ENCODE assay signal across 18 mouse cellular contexts in genomic region chr1:131598905-131599304, GRCm38 (mm10). TPM values are rescaled to one million over a fixed set of nuclear protein-coding genes. Genes with fewer than 3 reads are reported as not detected.
DNase-seq lines count a peak whose midpoint lies in the region; ATAC-seq and TF ChIP-seq lines count a peak whose summit lies in the region.
"Had no signal": no experiment of that assay in that cellular context is flagged by ENCODE, and none has a peak within 500 bp of the region (broad histone marks: within the 10 kb centered on the region; RNA-seq: fewer than 3 reads in every experiment).

Gene Avpr1b, plus strand, starts transcription at chr1:131599239.

- H3K36me3 ChIP-seq in heart, postnatal 0 days (replicated peaks; ENCODE audit: control insufficient read depth, insufficient read depth, low read length) = no peaks in the 10 kb centered on the region
- H3K36me3 ChIP-seq in stomach, embryonic 14.5 days (ENCODE audit: control insufficient read depth, insufficient read depth, low read length) = no peaks in the 10 kb centered on the region
- H3K36me3 ChIP-seq in stomach, postnatal 0 days (ENCODE audit: control insufficient read depth, insufficient read depth, low read length) = no peaks in the 10 kb centered on the region
- H3K36me3 ChIP-seq: liver, embryonic 15.5 days; midbrain, embryonic 13.5 days had no signal

- H3K4me2 ChIP-seq in heart, postnatal 0 days (ENCODE audit: low read depth, low read length) = 0 out of 2 replicates have a peak within 1 kb of the TSS, but pooled peaks have one; percentile 9
- 0 out of 2 replicates have a peak within 1 kb of the TSS, but pooled peaks have one; percentile 7 for H3K4me2 ChIP-seq in stomach, embryonic 14.5 days (replicated peaks; ENCODE audit: low read depth, low read length)
- no peak within 1 kb of the TSS for H3K4me2 ChIP-seq in stomach, postnatal 0 days (replicated peaks; ENCODE audit: low read depth)
- H3K4me2 ChIP-seq: liver, embryonic 15.5 days; midbrain, embryonic 13.5 days had no signal

- no peak within 1 kb of the TSS for H3K4me3 ChIP-seq in heart, postnatal 0 days (ENCODE audit: low read depth, low read length)
- H3K4me3 ChIP-seq in stomach, embryonic 14.5 days (ENCODE audit: low read depth, low read length) = no peak within 1 kb of the TSS
- no peak within 1 kb of the TSS for H3K4me3 ChIP-seq in stomach, postnatal 0 days (ENCODE audit: low read depth, low read length)
- H3K4me3 ChIP-seq: gastrocnemius, adult 2 months; liver, embryonic 15.5 days; midbrain, embryonic 13.5 days had no signal

- no peak for TF ChIP-seq EP300 in heart, postnatal 0 days (IDR thresholded peaks at IDR 0.05; ENCODE audit: low read depth)
- TF ChIP-seq EP300 in stomach, postnatal 0 days (optimal IDR thresholded peaks at IDR 0.05) = no peak

- DNase-seq in cerebellum, postnatal 10 days = peak; percentile 8 to 14
- DNase-seq in cerebellum, adult 11-12 months = no peak
- DNase-seq in heart, postnatal 0 days (ENCODE audit: low spot score) = no peak
- DNase-seq in heart, postnatal 10 days = no peak
- DNase-seq in stomach, postnatal 0 days (ENCODE audit: low spot score) = no peak
- no peak for DNase-seq in urinary bladder, adult 2 months (ENCODE audit: low spot score)
- DNase-seq in layer of hippocampus, adult 11-12 months (ENCODE audit: low spot score) = no peak
- DNase-seq: adrenal gland, postnatal 10 days; cerebellum, adult 9-11 months; gastrocnemius, adult 2 months; heart, postnatal 14 days; lung, postnatal 4 days; right cerebral cortex, postnatal 25 days had no signal

- no peak for ATAC-seq in heart, postnatal 0 days (ENCODE audit: insufficient read depth, low read depth)
- ATAC-seq in stomach, embryonic 14.5 days (ENCODE audit: insufficient number of reproducible peaks, insufficient read depth, low FRiP score, low read depth) = no peak
- no peak for ATAC-seq in stomach, postnatal 0 days (ENCODE audit: low FRiP score, low TSS enrichment)
- ATAC-seq: forebrain, embryonic 14.5 days; midbrain, embryonic 13.5 days had no signal

- no peak within 1 kb of the TSS for H3K27ac ChIP-seq in heart, postnatal 0 days (ENCODE audit: low read depth)
- H3K27ac ChIP-seq in stomach, embryonic 14.5 days (ENCODE audit: low read length) = no peak within 1 kb of the TSS
- no peak within 1 kb of the TSS for H3K27ac ChIP-seq in stomach, postnatal 0 days (replicated peaks)
- H3K27ac ChIP-seq: gastrocnemius, adult 2 months; liver, embryonic 15.5 days; midbrain, embryonic 13.5 days had no signal

- no peak for TF ChIP-seq CTCF in heart, postnatal 0 days (IDR thresholded peaks at IDR 0.05; ENCODE audit: low read depth)
- TF ChIP-seq CTCF in stomach, postnatal 0 days (IDR thresholded peaks at IDR 0.05; ENCODE audit: low read depth) = no peak

- H3K9me3 ChIP-seq in heart, postnatal 0 days (replicated peaks; ENCODE audit: control insufficient read depth, low read length) = no peaks in the 10 kb centered on the region
- H3K9me3 ChIP-seq in stomach, embryonic 14.5 days (ENCODE audit: control insufficient read depth, low read depth, low read length) = no peaks in the 10 kb centered on the region
- no peaks in the 10 kb centered on the region for H3K9me3 ChIP-seq in stomach, postnatal 0 days (ENCODE audit: control insufficient read depth, low read length)
- H3K9me3 ChIP-seq: liver, embryonic 15.5 days; midbrain, embryonic 13.5 days had no signal

- H3K9ac ChIP-seq in heart, postnatal 0 days (replicated peaks; ENCODE audit: low read depth, low read length) = no peak within 1 kb of the TSS
- no peak within 1 kb of the TSS; the same call in 1 of the 2 replicates for H3K9ac ChIP-seq in stomach, embryonic 14.5 days (replicated peaks; ENCODE audit: low read depth, low read length)
- H3K9ac ChIP-seq in stomach, postnatal 0 days (ENCODE audit: low read length) = no peak within 1 kb of the TSS
- H3K9ac ChIP-seq: liver, embryonic 15.5 days; midbrain, embryonic 13.5 days had no signal

- H3K27me3 ChIP-seq in heart, postnatal 0 days (ENCODE audit: control insufficient read depth, insufficient read depth, low read length) = peaks cover 14% of the 10 kb centered on the region; the same call in 1 of the 2 replicates
- H3K27me3 ChIP-seq in stomach, embryonic 14.5 days (ENCODE audit: control insufficient read depth, insufficient read depth, low read length) = no peaks in the 10 kb centered on the region
- H3K27me3 ChIP-seq in stomach, postnatal 0 days (ENCODE audit: control insufficient read depth, insufficient read depth, low read length) = no peaks in the 10 kb centered on the region
- H3K27me3 ChIP-seq: midbrain, embryonic 13.5 days had no signal

- 19% methylated on average over 12 of the region's 12 CpGs for WGBS in heart, postnatal 0 days
- 20% methylated on average over 12 of the region's 12 CpGs for WGBS in stomach, embryonic 14.5 days
- WGBS in stomach, postnatal 0 days = 15% methylated on average over 12 of the region's 12 CpGs

- no peaks in the 10 kb centered on the region for H3K4me1 ChIP-seq in heart, postnatal 0 days (ENCODE audit: control insufficient read depth, insufficient read depth)
- H3K4me1 ChIP-seq in stomach, embryonic 14.5 days (ENCODE audit: control insufficient read depth, insufficient read depth, low read length) = no peaks in the 10 kb centered on the region
- H3K4me1 ChIP-seq in stomach, postnatal 0 days (replicated peaks; ENCODE audit: control insufficient read depth, insufficient read depth) = no peaks in the 10 kb centered on the region
- H3K4me1 ChIP-seq: liver, embryonic 15.5 days; midbrain, embryonic 13.5 days had no signal

- intact Hi-C loops in heart, postnatal 10 days (cut with DNase I) = no loop called here

RNA-seq across cellular contexts. Expression of gene Avpr1b, which starts in this region (rescaled TPM):
- total RNA-seq in heart, postnatal 0 days (2014; rRNA removed; ENCODE audit: low replicate concordance) = not detected in 2 replicates
- polyA plus RNA-seq in heart, postnatal 0 days (2015; fragmentation: Nextera tagmentation; extraction: Ambion mirVana) = not detected in 2 replicates
- total RNA-seq in heart, postnatal 10 days (2021) = not detected
- polyA plus RNA-seq in stomach, embryonic 14.5 days (2014; fragmentation: Nextera tagmentation; extraction: Ambion mirVana) = not detected in 2 replicates
- polyA plus RNA-seq in stomach, postnatal 0 days (2015; fragmentation: Nextera tagmentation; extraction: Ambion mirVana) = 0.02 and 0.04 TPM in 2 replicates
- polyA plus RNA-seq in urinary bladder, adult 2 months (2012; rRNA removed) = not detected in 2 replicates
- total RNA-seq: gastrocnemius, adult 2 months; heart, postnatal 14 days had no signal
- polyA plus RNA-seq: forebrain, embryonic 14.5 days; liver, embryonic 15.5 days; midbrain, embryonic 13.5 days; thymus, postnatal 0 days had no signal

Comparison
In these comparisons a context has a peak if more than half of its experiments do, and no peak if none do; other contexts are left out.
1. DNase-seq: peak in cerebellum, postnatal 10 days (2 of 2); none in cerebellum, adult 11-12 months (single experiment), heart, postnatal 0 days (single experiment), heart, postnatal 10 days (0 of 2), stomach, postnatal 0 days (single experiment), urinary bladder, adult 2 months (single experiment) and layer of hippocampus, adult 11-12 months (single experiment).